Mouse (Mus musculus) erythroblast, embryonic 14.5 days (primary cell): ENCODE data around the gene Ing5.

Experiments used
- GATA1 ChIP-seq: IDR thresholded peaks from 2 replicates; pipeline ENCODE4 v1.6.1; 2012; ENCODE audit warnings: low read length, inconsistent platforms, mixed read lengths
- TAL1 ChIP-seq: IDR thresholded peaks from 3 replicates; pipeline ENCODE4 v1.6.1; 2012; ENCODE audit warnings: low read length, inconsistent platforms, mixed read lengths

GRCm38 (mm10) chr1:93817823-93818532, 14.2 kb downstream of the Ing5 start:
- no peak for TF ChIP-seq GATA1
- TF ChIP-seq TAL1: no peak
